In genomic region chr12:108857109-108857508, GRCm38 (mm10) we compare ENCODE assay signal across 24 mouse cellular contexts. TPM values are rescaled to one million over a fixed set of nuclear protein-coding genes. Genes with fewer than 3 reads are reported as not detected.
A peak's percentile ranks its signal among the peaks of the same experiment; 100 is the strongest.
DNase-seq lines count a peak whose midpoint lies in the region; ATAC-seq and TF ChIP-seq lines count a peak whose summit lies in the region.
"Had no signal": no experiment of that assay in that cellular context is flagged by ENCODE, and none has a peak within 500 bp of the region (broad histone marks: within the 10 kb centered on the region; RNA-seq: fewer than 3 reads in every experiment).

No protein-coding gene starts in this region.

- no peak overlapping the region for H3ac ChIP-seq in myocyte (ENCODE audit: control insufficient read depth, insufficient read length)

- peaks cover 17% of the 10 kb centered on the region for H3K4me1 ChIP-seq in kidney, embryonic 15.5 days
- no peaks in the 10 kb centered on the region for H3K4me1 ChIP-seq in kidney, embryonic 16.5 days (ENCODE audit: insufficient read depth, low read length)
- H3K4me1 ChIP-seq in lung, postnatal 0 days (ENCODE audit: insufficient read depth, low read depth, low read length), result peaks cover 3% of the 10 kb centered on the region; the same call in 1 of the 2 replicates
- H3K4me1 ChIP-seq in hindbrain, embryonic 14.5 days (replicated peaks; ENCODE audit: control insufficient read depth, insufficient read depth, low read length), result no peaks in the 10 kb centered on the region
- H3K4me1 ChIP-seq: forebrain, embryonic 12.5 days; heart, embryonic 13.5 days; hindbrain, embryonic 15.5 days; limb, embryonic 10.5 days; limb, embryonic 15.5 days had no signal

- no peak overlapping the region for H3K4me3 ChIP-seq in kidney, embryonic 15.5 days (replicated peaks)
- H3K4me3 ChIP-seq in kidney, embryonic 16.5 days (ENCODE audit: low read length), result no peak overlapping the region
- H3K4me3 ChIP-seq in lung, postnatal 0 days (ENCODE audit: low read depth, low read length), result no peak overlapping the region
- H3K4me3 ChIP-seq in myocyte, result no peak overlapping the region
- H3K4me3 ChIP-seq in hindbrain, embryonic 14.5 days (replicated peaks; ENCODE audit: low read length), result no peak overlapping the region
- H3K4me3 ChIP-seq: erythroblast, embryonic 14.5 days; forebrain, embryonic 12.5 days; heart, embryonic 13.5 days; hindbrain, embryonic 15.5 days; limb, embryonic 10.5 days; limb, embryonic 15.5 days had no signal

- TF ChIP-seq CTCF in lung, postnatal 0 days (IDR thresholded peaks at IDR 0.05), result no peak

- H3K27ac ChIP-seq in kidney, embryonic 15.5 days, result peak overlapping the region; percentile 76
- H3K27ac ChIP-seq in kidney, embryonic 16.5 days (ENCODE audit: low read length), result no peak overlapping the region
- peak overlapping the region; percentile 65; the same call in 1 of the 2 replicates for H3K27ac ChIP-seq in lung, postnatal 0 days (ENCODE audit: low read length)
- no peak overlapping the region for H3K27ac ChIP-seq in hindbrain, embryonic 14.5 days
- H3K27ac ChIP-seq: forebrain, embryonic 12.5 days; heart, embryonic 13.5 days; hindbrain, embryonic 15.5 days; limb, embryonic 10.5 days; limb, embryonic 15.5 days; macrophage had no signal

- TF ChIP-seq POLR2A in myocyte (IDR thresholded peaks at IDR 0.05; ENCODE audit: insufficient read length, low read depth), result no peak

- H3K36me3 ChIP-seq in kidney, embryonic 15.5 days, result peaks cover 27% of the 10 kb centered on the region
- peaks cover 21% of the 10 kb centered on the region for H3K36me3 ChIP-seq in kidney, embryonic 16.5 days (ENCODE audit: insufficient read depth, low read length)
- H3K36me3 ChIP-seq in lung, postnatal 0 days (ENCODE audit: insufficient read depth, low read length), result peaks cover 13% of the 10 kb centered on the region; the same call in 1 of the 2 replicates
- H3K36me3 ChIP-seq in myocyte (ENCODE audit: control insufficient read depth, insufficient read depth), result peaks cover under 1% of the 10 kb centered on the region
- peaks cover 26% of the 10 kb centered on the region for H3K36me3 ChIP-seq in hindbrain, embryonic 14.5 days (replicated peaks; ENCODE audit: control insufficient read depth, insufficient read depth)

- no peak overlapping the region for H3K9ac ChIP-seq in kidney, embryonic 15.5 days
- no peak overlapping the region for H3K9ac ChIP-seq in kidney, embryonic 16.5 days (replicated peaks; ENCODE audit: low read length)
- H3K9ac ChIP-seq in lung, postnatal 0 days (replicated peaks; ENCODE audit: low read depth), result no peak overlapping the region
- H3K9ac ChIP-seq in hindbrain, embryonic 14.5 days, result no peak overlapping the region
- H3K9ac ChIP-seq: forebrain, embryonic 12.5 days; heart, embryonic 13.5 days; hindbrain, embryonic 15.5 days; limb, embryonic 15.5 days had no signal

- DNase-seq in lung, postnatal 0 days (ENCODE audit: low spot score), result no peak
- no peak for DNase-seq in lung, postnatal 36 days
- no peak for DNase-seq in hindbrain, embryonic 14.5 days (ENCODE audit: low spot score)
- no peak for DNase-seq in spleen, postnatal 36 days (ENCODE audit: low spot score in 2 of 2)
- DNase-seq: adrenal gland, postnatal 10 days; cerebellum, adult 11-12 months; cerebellum, adult 9-11 months; gastrocnemius, postnatal 10 days; layer of hippocampus, adult 9-11 months; midbrain, embryonic 14.5 days; right cerebral cortex, postnatal 25 days; spleen, adult 18-20 months had no signal

- no peak for ATAC-seq in kidney, embryonic 15.5 days (replicated peaks; ENCODE audit: low FRiP score)
- ATAC-seq in kidney, embryonic 16.5 days (ENCODE audit: low FRiP score, low TSS enrichment), result no peak
- ATAC-seq in lung, postnatal 0 days, result no peak
- ATAC-seq in hindbrain, embryonic 14.5 days (ENCODE audit: low FRiP score), result no peak
- ATAC-seq: Patski had no signal

- no peaks in the 10 kb centered on the region for H3K9me3 ChIP-seq in kidney, embryonic 15.5 days (replicated peaks)
- no peaks in the 10 kb centered on the region for H3K9me3 ChIP-seq in kidney, embryonic 16.5 days (ENCODE audit: low read length)
- H3K9me3 ChIP-seq in lung, postnatal 0 days (ENCODE audit: low read length), result no peaks in the 10 kb centered on the region
- H3K9me3 ChIP-seq in hindbrain, embryonic 14.5 days (ENCODE audit: control insufficient read depth, low read length), result no peaks in the 10 kb centered on the region
- H3K9me3 ChIP-seq: forebrain, embryonic 12.5 days; heart, embryonic 13.5 days; hindbrain, embryonic 15.5 days; limb, embryonic 10.5 days; limb, embryonic 15.5 days had no signal

- WGBS in kidney, embryonic 15.5 days, result 69% methylated on average over 7 of the region's 7 CpGs
- WGBS in kidney, embryonic 16.5 days, result 63% methylated on average over 7 of the region's 7 CpGs
- 76% methylated on average over 7 of the region's 7 CpGs for WGBS in lung, postnatal 0 days
- WGBS in hindbrain, embryonic 14.5 days, result 91% methylated on average over 7 of the region's 7 CpGs

- no peak for TF ChIP-seq EP300 in lung, postnatal 0 days (IDR thresholded peaks at IDR 0.05)

- H3K79me2 ChIP-seq in myocyte (ENCODE audit: control insufficient read depth, insufficient read depth), result no peaks in the 10 kb centered on the region

- no peak overlapping the region for H3K4me2 ChIP-seq in kidney, embryonic 15.5 days
- no peak overlapping the region for H3K4me2 ChIP-seq in kidney, embryonic 16.5 days (replicated peaks; ENCODE audit: low read depth, low read length)
- 0 out of 2 replicates have a peak overlapping the region, but pooled peaks have one; percentile 5 for H3K4me2 ChIP-seq in lung, postnatal 0 days (replicated peaks; ENCODE audit: low read depth, low read length)
- no peak overlapping the region for H3K4me2 ChIP-seq in myocyte (ENCODE audit: low read depth)
- H3K4me2 ChIP-seq in hindbrain, embryonic 14.5 days (replicated peaks), result no peak overlapping the region
- H3K4me2 ChIP-seq: forebrain, embryonic 12.5 days; heart, embryonic 13.5 days; hindbrain, embryonic 15.5 days; limb, embryonic 15.5 days; lung, embryonic 14.5 days had no signal

- H3K27me3 ChIP-seq in kidney, embryonic 15.5 days, result no peaks in the 10 kb centered on the region
- no peaks in the 10 kb centered on the region for H3K27me3 ChIP-seq in kidney, embryonic 16.5 days (ENCODE audit: insufficient read depth, low read length)
- H3K27me3 ChIP-seq in lung, postnatal 0 days (replicated peaks; ENCODE audit: insufficient read depth, low read length), result no peaks in the 10 kb centered on the region
- no peaks in the 10 kb centered on the region for H3K27me3 ChIP-seq in myocyte (ENCODE audit: control insufficient read depth, insufficient read depth, insufficient read length)
- H3K27me3 ChIP-seq in hindbrain, embryonic 14.5 days (ENCODE audit: control insufficient read depth, insufficient read depth, low read length), result no peaks in the 10 kb centered on the region
- H3K27me3 ChIP-seq: forebrain, embryonic 12.5 days; heart, embryonic 13.5 days; hindbrain, embryonic 15.5 days; limb, embryonic 15.5 days; Patski had no signal

TF ChIP-seq in myocyte, 11 proteins besides CTCF, POLR2A, EP300 and RAD21:
- no peak for TF ChIP-seq REST (IDR thresholded peaks at IDR 0.05; ENCODE audit: insufficient read depth, insufficient read length)
- peak; percentile 75 for TF ChIP-seq POLR2AphosphoS2 (IDR thresholded peaks at IDR 0.05; ENCODE audit: insufficient read length, low read depth)

RNA-seq across cellular contexts. Expression of gene Slc25a47, which starts 21.3 kb away (rescaled TPM):
- polyA plus RNA-seq in kidney, embryonic 15.5 days (2015; fragmentation: Nextera tagmentation; extraction: Ambion mirVana), result 8.8 and 9.3 TPM in 2 replicates
- 9.9 and 12.0 TPM in 2 replicates for polyA plus RNA-seq in kidney, embryonic 16.5 days (2015; fragmentation: Nextera tagmentation; extraction: Ambion mirVana)
- 8.5 TPM in 2 replicates for polyA plus RNA-seq in lung, postnatal 0 days (2015; fragmentation: Nextera tagmentation; extraction: Ambion mirVana)
- polyA plus RNA-seq in myocyte (2012; fragmentation: generic; extraction: Trizol), result 3.6 TPM
- polyA plus RNA-seq in hindbrain, embryonic 14.5 days (2014; fragmentation: Nextera tagmentation; extraction: Ambion mirVana), result 7.2 and 7.9 TPM in 2 replicates

RNA-seq across cellular contexts. Expression of gene Slc25a29, which starts 21.4 kb away (rescaled TPM):
- polyA plus RNA-seq in kidney, embryonic 15.5 days (2015; fragmentation: Nextera tagmentation; extraction: Ambion mirVana), result 9.0 and 9.7 TPM in 2 replicates
- 8.5 and 9.1 TPM in 2 replicates for polyA plus RNA-seq in kidney, embryonic 16.5 days (2015; fragmentation: Nextera tagmentation; extraction: Ambion mirVana)
- 14.9 and 19.7 TPM in 2 replicates for polyA plus RNA-seq in lung, postnatal 0 days (2015; fragmentation: Nextera tagmentation; extraction: Ambion mirVana)
- polyA plus RNA-seq in myocyte (2012; fragmentation: generic; extraction: Trizol), result 20.9 TPM
- 18.6 and 19.7 TPM in 2 replicates for polyA plus RNA-seq in hindbrain, embryonic 14.5 days (2014; fragmentation: Nextera tagmentation; extraction: Ambion mirVana)

RNA-seq across cellular contexts. Expression of gene Wdr25, which starts 36.3 kb away (rescaled TPM):
- 9.4 and 11.7 TPM in 2 replicates for polyA plus RNA-seq in kidney, embryonic 15.5 days (2015; fragmentation: Nextera tagmentation; extraction: Ambion mirVana)
- polyA plus RNA-seq in kidney, embryonic 16.5 days (2015; fragmentation: Nextera tagmentation; extraction: Ambion mirVana), result 8.9 and 9.9 TPM in 2 replicates
- polyA plus RNA-seq in lung, postnatal 0 days (2015; fragmentation: Nextera tagmentation; extraction: Ambion mirVana), result 4.8 and 7.3 TPM in 2 replicates
- 14.0 TPM for polyA plus RNA-seq in myocyte (2012; fragmentation: generic; extraction: Trizol)
- polyA plus RNA-seq in hindbrain, embryonic 14.5 days (2014; fragmentation: Nextera tagmentation; extraction: Ambion mirVana), result 1.8 and 4.0 TPM in 2 replicates

RNA-seq across cellular contexts. Expression of gene Wars, which starts 36.9 kb away (rescaled TPM):
- 91.4 and 96.7 TPM in 2 replicates for polyA plus RNA-seq in kidney, embryonic 15.5 days (2015; fragmentation: Nextera tagmentation; extraction: Ambion mirVana)
- polyA plus RNA-seq in kidney, embryonic 16.5 days (2015; fragmentation: Nextera tagmentation; extraction: Ambion mirVana), result 94.6 and 98.5 TPM in 2 replicates
- polyA plus RNA-seq in lung, postnatal 0 days (2015; fragmentation: Nextera tagmentation; extraction: Ambion mirVana), result 84.0 and 84.3 TPM in 2 replicates
- polyA plus RNA-seq in myocyte (2012; fragmentation: generic; extraction: Trizol), result 180 TPM
- polyA plus RNA-seq in hindbrain, embryonic 14.5 days (2014; fragmentation: Nextera tagmentation; extraction: Ambion mirVana), result 101 and 111 TPM in 2 replicates

Comparison
In these comparisons a context has a peak if more than half of its experiments do, and no peak if none do; other contexts are left out.
1. H3K27ac ChIP-seq: peak in kidney, embryonic 15.5 days (single experiment) and lung, postnatal 0 days (single experiment); none in kidney, embryonic 16.5 days (single experiment) and hindbrain, embryonic 14.5 days (single experiment).